Mouse (Mus musculus): Measurements from ENCODE around the gene Olfr767. TPM values are rescaled to one million over a fixed set of nuclear protein-coding genes. Genes with fewer than 3 reads are reported as not detected.
"Not testable (repeated sequence)": the region's sequence is repeated elsewhere in the genome, so short reads cannot be mapped to it uniquely, and the experiment has no call there.

The Olfr767 gene
- total RNA-seq (2012; rRNA removed) (not detected in 2 replicates), polyA plus RNA-seq (2012; ENCODE audit: insufficient read depth in 1 of 2, insufficient read length in 2 of 2, low read depth in 1 of 2, low replicate concordance in 2 of 2, missing spikeins in 1 of 2) (not detected)

GRCm38 (mm10) chr10:129082810-129083209 is at the start of gene Olfr767:
Gene Olfr767 (minus strand): TSS chr10:129082910.
- H3K27me3 ChIP-seq (ENCODE audit: control insufficient read depth in 1 of 2, insufficient read depth in 2 of 2, low read length in 2 of 2); H3K79me2 ChIP-seq (ENCODE audit: control insufficient read depth, insufficient read depth, low read length, poor library complexity); H3K4me3 ChIP-seq (ENCODE audit: control insufficient read depth in 1 of 2, insufficient read depth in 1 of 2, low read depth in 2 of 2, low read length in 2 of 2); H3K36me3 ChIP-seq (ENCODE audit: control insufficient read depth in 1 of 2, insufficient read depth in 2 of 2, low read length in 2 of 2); H3K9me3 ChIP-seq (replicated peaks; ENCODE audit: insufficient read depth, low read length); H3K4me1 ChIP-seq (ENCODE audit: control insufficient read depth in 1 of 2, insufficient read depth in 2 of 2, low read length in 2 of 2); H3K27ac ChIP-seq (ENCODE audit: control insufficient read depth, low read depth, low read length); DNase-seq (ENCODE audit: low read depth, low spot score); H3K9ac ChIP-seq (ENCODE audit: control insufficient read depth, low read depth, low read length, poor library complexity, severe bottlenecking): not testable (repeated sequence)

GRCm38 (mm10) chr10:129117761-129118160 is 35.1 kb upstream of the Olfr767 start, which contains the start of gene Olfr769:
Gene Olfr769 (minus strand): TSS chr10:129117861.
- H3K36me3 ChIP-seq (ENCODE audit: control insufficient read depth in 1 of 2, insufficient read depth in 2 of 2, low read length in 2 of 2): no peaks in the 10 kb centered on the region
- H3K4me3 ChIP-seq (ENCODE audit: control insufficient read depth in 1 of 2, insufficient read depth in 1 of 2, low read depth in 2 of 2, low read length in 2 of 2): no peak within 1 kb of the TSS
- H3K9me3 ChIP-seq (replicated peaks; ENCODE audit: insufficient read depth, low read length): no peaks in the 10 kb centered on the region
- no peaks in the 10 kb centered on the region for H3K27me3 ChIP-seq (ENCODE audit: control insufficient read depth in 1 of 2, insufficient read depth in 2 of 2, low read length in 2 of 2)
- no peak within 1 kb of the TSS for H3K27ac ChIP-seq (ENCODE audit: control insufficient read depth, low read depth, low read length)
- no peak within 1 kb of the TSS for H3K9ac ChIP-seq (ENCODE audit: control insufficient read depth, low read depth, low read length, poor library complexity, severe bottlenecking)
- no peaks in the 10 kb centered on the region for H3K79me2 ChIP-seq (ENCODE audit: control insufficient read depth, insufficient read depth, low read length, poor library complexity)
- no peaks in the 10 kb centered on the region for H3K4me1 ChIP-seq (ENCODE audit: control insufficient read depth in 1 of 2, insufficient read depth in 2 of 2, low read length in 2 of 2)
- TF ChIP-seq NELFE (IDR thresholded peaks at IDR 0.05; ENCODE audit: low read depth, low read length) (no peak), MAFK (IDR thresholded peaks at IDR 0.05; ENCODE audit: borderline replicate concordance, low read depth, low read length) (no peak)
- DNase-seq (ENCODE audit: low read depth, low spot score): no peak

GRCm38 (mm10) chr10:129115146-129115545 is 32.4 kb upstream of the Olfr767 start:
- Histone ChIP-seq H3K4me1 (ENCODE audit: control insufficient read depth in 1 of 2, insufficient read depth in 2 of 2, low read length in 2 of 2) (no peaks in the 10 kb centered on the region), H3K9me3 (replicated peaks; ENCODE audit: insufficient read depth, low read length) (no peaks in the 10 kb centered on the region; the same call in 1 of the 2 replicates), H3K9ac (ENCODE audit: control insufficient read depth, low read depth, low read length, poor library complexity, severe bottlenecking) (no peak overlapping the region), H3K79me2 (ENCODE audit: control insufficient read depth, insufficient read depth, low read length, poor library complexity) (no peaks in the 10 kb centered on the region), H3K36me3 (ENCODE audit: control insufficient read depth in 1 of 2, insufficient read depth in 2 of 2, low read length in 2 of 2) (no peaks in the 10 kb centered on the region), H3K4me3 (ENCODE audit: control insufficient read depth in 1 of 2, insufficient read depth in 1 of 2, low read depth in 2 of 2, low read length in 2 of 2) (no peak overlapping the region), H3K27me3 (ENCODE audit: control insufficient read depth in 1 of 2, insufficient read depth in 2 of 2, low read length in 2 of 2) (no peaks in the 10 kb centered on the region), H3K27ac (ENCODE audit: control insufficient read depth, low read depth, low read length) (no peak overlapping the region)
- DNase-seq (ENCODE audit: low read depth, low spot score): peak; percentile 25
- no peak for TF ChIP-seq MAFK (IDR thresholded peaks at IDR 0.05; ENCODE audit: borderline replicate concordance, low read depth, low read length)
- no peak for TF ChIP-seq BHLHE40 (IDR thresholded peaks at IDR 0.05; ENCODE audit: borderline replicate concordance, low read depth, low read length)
- no peak for TF ChIP-seq MYB (IDR thresholded peaks at IDR 0.05; ENCODE audit: low read depth, low read length)
- no peak for TF ChIP-seq CHD1 (IDR thresholded peaks at IDR 0.05; ENCODE audit: low read depth, low read length)
- no peak for TF ChIP-seq ETS1 (IDR thresholded peaks at IDR 0.05; ENCODE audit: low read depth, low read length)
- TF ChIP-seq CHD2 (IDR thresholded peaks at IDR 0.05; ENCODE audit: low read length): no peak
- no peak for TF ChIP-seq ZMIZ1 (IDR thresholded peaks at IDR 0.05; ENCODE audit: low read depth, low read length)
- TF ChIP-seq ELF1 (IDR thresholded peaks at IDR 0.05; ENCODE audit: low read depth, low read length): no peak
- TF ChIP-seq HCFC1 (IDR thresholded peaks at IDR 0.05; ENCODE audit: low read depth, low read length): no peak
- TF ChIP-seq KAT2A (conservative IDR thresholded peaks at IDR 0.05; ENCODE audit: low read depth, low read length): no peak
- TF ChIP-seq MYC (IDR thresholded peaks at IDR 0.05; ENCODE audit: low read depth, low read length): no peak
- no peak for TF ChIP-seq NELFE (IDR thresholded peaks at IDR 0.05; ENCODE audit: low read depth, low read length)
- no peak for TF ChIP-seq GABPA (IDR thresholded peaks at IDR 0.05; ENCODE audit: low read depth, low read length)
- no peak for TF ChIP-seq USF1 (IDR thresholded peaks at IDR 0.05; ENCODE audit: low read depth, low read length)
- TF ChIP-seq POLR2A (IDR thresholded peaks at IDR 0.05; ENCODE audit: control insufficient read depth in 1 of 2, insufficient read depth in 1 of 2, low read depth in 1 of 2, low read length in 2 of 2, poor library complexity in 1 of 2): no peak
- no peak for TF ChIP-seq MAZ (IDR thresholded peaks at IDR 0.05; ENCODE audit: low read depth, low read length)
- no peak for TF ChIP-seq RCOR1 (IDR thresholded peaks at IDR 0.05; ENCODE audit: low read depth, low read length)
- TF ChIP-seq TBP (IDR thresholded peaks at IDR 0.05; ENCODE audit: low read depth, low read length): no peak
- TF ChIP-seq E2F4 (IDR thresholded peaks at IDR 0.05; ENCODE audit: borderline replicate concordance, low read depth, low read length): no peak

Measured in MEL (cell line).